Mouse (Mus musculus) liver, postnatal 0 days (tissue): ENCODE data around the gene Tnfsf9.

Source experiments
- CTCF ChIP-seq: sonication (generic); IDR thresholded peaks from 2 replicates; pipeline ENCODE4 v1.5.1; 2016; ENCODE audit warnings: antibody characterized with exemption, low read depth
- EP300 ChIP-seq: IDR thresholded peaks from 2 replicates; pipeline ENCODE4 v1.6.1; 2016; ENCODE audit warnings: antibody characterized with exemption, low read depth, mild to moderate bottlenecking

DNA sequence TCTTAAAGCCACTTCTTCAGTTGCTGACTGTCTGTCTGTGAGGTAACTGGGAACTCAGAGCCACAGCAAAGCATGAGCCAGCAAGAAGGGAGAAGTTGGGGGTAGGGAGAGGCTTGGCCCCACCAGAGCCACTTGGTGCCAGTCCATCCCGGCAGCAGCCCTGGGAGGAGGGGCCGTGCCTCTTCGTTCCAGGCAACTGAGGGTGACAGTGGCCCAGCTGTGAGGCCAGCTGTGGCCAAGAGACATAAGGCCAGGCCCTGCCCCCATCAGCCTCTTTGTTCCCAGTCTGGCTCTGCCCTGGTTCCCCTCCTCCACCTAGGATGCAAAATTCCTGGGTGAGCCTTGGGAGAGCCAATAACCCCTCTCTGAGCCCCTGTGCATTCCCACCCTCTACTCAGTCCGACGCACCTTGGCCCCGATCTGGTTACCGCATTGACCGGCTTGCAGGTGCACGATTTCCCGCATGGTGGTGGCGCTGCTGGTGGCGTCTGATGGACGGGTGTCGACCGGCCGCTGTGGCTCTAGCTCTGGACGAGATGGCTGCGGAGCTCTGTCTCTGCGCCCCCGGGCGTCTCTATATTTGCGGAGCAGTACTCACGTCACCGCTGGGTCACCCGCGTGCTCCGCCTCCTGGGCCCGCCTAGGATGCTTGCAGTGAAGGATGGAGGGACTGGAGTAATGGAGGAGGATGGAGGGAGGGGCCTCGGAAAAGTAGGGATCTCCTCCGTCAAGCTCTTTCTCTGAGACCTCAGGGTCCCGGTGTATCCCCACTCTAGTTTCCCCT, 17.9 kb upstream of the Tnfsf9 start, which contains the start of gene Tubb4a:
- TF ChIP-seq CTCF (no peak), EP300 (no peak)
